Mouse (Mus musculus) erythroblast, embryonic 14.5 days (primary cell): ENCODE results near the gene Dst.

Source experiments
- GATA1 ChIP-seq: IDR thresholded peaks from 2 replicates; pipeline ENCODE4 v1.6.1; 2012; ENCODE audit warnings: low read length, inconsistent platforms, mixed read lengths
- TAL1 ChIP-seq: IDR thresholded peaks from 3 replicates; pipeline ENCODE4 v1.6.1; 2012; ENCODE audit warnings: low read length, inconsistent platforms, mixed read lengths

- TF ChIP-seq TAL1: no peak
- no peak for TF ChIP-seq GATA1
Observed at GRCm38 (mm10) chr1:34290321-34290720, 382.3 kb downstream of the Dst start.
